Mouse (Mus musculus) neural tube, postnatal 0 days (tissue): ENCODE data around the gene Tbc1d17. TPM values are rescaled to one million over a fixed set of nuclear protein-coding genes. Genes with fewer than 3 reads are reported as not detected.

Source experiments
- microRNA counts: library from miRNA; unstranded; fragments of <30 nt; microRNA quantifications from one replicate; lab custom pipeline; 2015
- microRNA-seq: library from miRNA; unstranded; fragments of <30 nt; microRNA quantifications from one replicate; pipeline ENCODE4, GENCODE M21; 2016
- polyA plus RNA-seq: library from polyadenylated mRNA; unstranded; fragments of >200 nt; fragmentation: Nextera tagmentation; extraction: Ambion mirVana; gene quantifications from 2 replicates; pipeline ENCODE4 v1.2.1, GENCODE M21; 2015

Gene Tbc1d17
- polyA plus RNA-seq = 103 and 107 TPM in 2 replicates

GRCm38 (mm10) chr7:44848561-44849415 lies at the start of gene Tbc1d17, which contains the start of gene Akt1s1:
TSS of gene Tbc1d17 (minus strand) at chr7:44849079.
TSS of gene Akt1s1 (plus strand) at chr7:44848991.

GRCm38 (mm10) chr7:44895593-44896434 lies 46.9 kb upstream of the Tbc1d17 start, which contains the start of gene Fuz:
TSS of gene Fuz (plus strand) at chr7:44896079.

GRCm38 (mm10) chr7:44892276-44892921 lies 43.5 kb upstream of the Tbc1d17 start, which contains the start of gene Med25:
TSS of gene Med25 (minus strand) at chr7:44892712.

GRCm38 (mm10) chr7:44869697-44870528 lies 21.0 kb upstream of the Tbc1d17 start, which contains the start of gene Ptov1:
TSS of gene Ptov1 (minus strand) at chr7:44869788.

GRCm38 (mm10) chr7:44857042-44857552 lies 8.2 kb upstream of the Tbc1d17 start, which contains the start of gene Pnkp:
TSS of gene Pnkp (plus strand) at chr7:44857139.

GRCm38 (mm10) chr7:44816470-44817021 lies 32.3 kb downstream of the Tbc1d17 start, which contains the start of gene Atf5:
TSS of gene Atf5 (minus strand) at chr7:44816658.

GRCm38 (mm10) chr7:44815721-44816469 lies 33.0 kb downstream of the Tbc1d17 start, which contains the start of the genes Nup62 and Il4i1:
TSS of gene Nup62 (plus strand) at chr7:44816088.
TSS of gene Il4i1 (plus strand) at chr7:44816387.

MicroRNAs within 50 kb of the gene (microRNA counts, 519-probe panel; counts per million panel counts)
- 40.5 counts per million for microRNA mmu-miR-707 (lab: Ali Mortazavi, UCI)

Small RNAs within 50 kb of the gene (microRNA-seq; reads per million reads assigned to microRNA genes)
- gene Mir707 = not detected

Other genes starting within 250 kb of the Tbc1d17 start
- 9.5 and 11.4 TPM in 2 replicates for gene Myh14, start 178.2 kb downstream of the Tbc1d17 start, polyA plus RNA-seq
- gene Izumo2, start 140.3 kb downstream of the Tbc1d17 start, polyA plus RNA-seq = not detected in 2 replicates
- 26.6 and 27.4 TPM in 2 replicates for gene Vrk3, start 100.7 kb downstream of the Tbc1d17 start, polyA plus RNA-seq
- gene Zfp473, start 98.0 kb downstream of the Tbc1d17 start, polyA plus RNA-seq = 0.77 and 0.92 TPM in 2 replicates
- 30.3 and 34.3 TPM in 2 replicates for gene Nup62, start 33.0 kb downstream of the Tbc1d17 start, polyA plus RNA-seq
- gene Il4i1, start 32.7 kb downstream of the Tbc1d17 start, polyA plus RNA-seq = 0.65 and 0.75 TPM in 2 replicates
- gene Atf5, start 32.4 kb downstream of the Tbc1d17 start, polyA plus RNA-seq = 4.6 TPM in 2 replicates
- gene Akt1s1, start 88 bp downstream of the Tbc1d17 start, polyA plus RNA-seq = 90.2 and 91.0 TPM in 2 replicates
- 27.6 and 30.9 TPM in 2 replicates for gene Pnkp, start 8.1 kb upstream of the Tbc1d17 start, polyA plus RNA-seq
- 473 and 497 TPM in 2 replicates for gene Ptov1, start 20.7 kb upstream of the Tbc1d17 start, polyA plus RNA-seq
- gene Med25, start 43.6 kb upstream of the Tbc1d17 start, polyA plus RNA-seq = 102 and 116 TPM in 2 replicates
- gene Fuz, start 47.0 kb upstream of the Tbc1d17 start, polyA plus RNA-seq = 15.0 and 17.1 TPM in 2 replicates
- 115 and 126 TPM in 2 replicates for gene Ap2a1, start 80.4 kb upstream of the Tbc1d17 start, polyA plus RNA-seq
- 0.13 and 0.25 TPM in 2 replicates for gene Tsks, start 94.1 kb upstream of the Tbc1d17 start, polyA plus RNA-seq
- gene Cpt1c, start 125.8 kb upstream of the Tbc1d17 start, polyA plus RNA-seq = 47.3 and 54.4 TPM in 2 replicates
- gene Prmt1, start 137.5 kb upstream of the Tbc1d17 start, polyA plus RNA-seq = 421 and 486 TPM in 2 replicates
- 39.9 and 41.6 TPM in 2 replicates for gene Irf3, start 148.6 kb upstream of the Tbc1d17 start, polyA plus RNA-seq
- 9.2 and 11.8 TPM in 2 replicates for gene Bcl2l12, start 149.6 kb upstream of the Tbc1d17 start, polyA plus RNA-seq
- gene Scaf1, start 167.3 kb upstream of the Tbc1d17 start, polyA plus RNA-seq = 46.4 and 54.3 TPM in 2 replicates
- gene Rras, start 168.9 kb upstream of the Tbc1d17 start, polyA plus RNA-seq = 19.6 and 25.6 TPM in 2 replicates
- 9.7 and 11.6 TPM in 2 replicates for gene Prr12, start 203.8 kb upstream of the Tbc1d17 start, polyA plus RNA-seq
- 59.8 and 66.5 TPM in 2 replicates for gene Nosip, start 213.3 kb upstream of the Tbc1d17 start, polyA plus RNA-seq
- gene Prrg2, start 213.6 kb upstream of the Tbc1d17 start, polyA plus RNA-seq = 14.7 and 15.8 TPM in 2 replicates
- gene Rcn3, start 243.1 kb upstream of the Tbc1d17 start, polyA plus RNA-seq = 57.0 and 59.7 TPM in 2 replicates